Mouse (Mus musculus) Patski (cell line): ENCODE data around the gene Ephb1. TPM values are rescaled to one million over a fixed set of nuclear protein-coding genes. Genes with fewer than 3 reads are reported as not detected.
A peak's percentile ranks its signal among the peaks of the same experiment; 100 is the strongest.

ENCODE experiments used
- ATAC-seq: fragments of 100-300 bp; one replicate; pipeline ENCODE4 v1.8.0; 2021
- CTCF ChIA-PET: fragments of 350-600 bp; sonication (Branson Sonifier 250); formaldehyde crosslinking; loops from one replicate; lab custom pipeline; 2022; ENCODE audit warnings: inconsistent platforms; lab: Charles Lee
- POLR2A ChIA-PET: fragments of 350-600 bp; sonication (Branson Sonifier 250); formaldehyde crosslinking; loops from one replicate; lab custom pipeline; 2022; ENCODE audit warnings: antibody characterized with exemption, inconsistent platforms; lab: Charles Lee
- DNase-seq: peaks from one replicate; pipeline ENCODE4 v3.0.0-alpha.2; 2011; ENCODE audit warnings: low read depth, low spot score
- H3K27me3 ChIP-seq: fragments of 371-371 bp; one replicate; pipeline ENCODE4 v1.5.1; 2021
- CTCF ChIP-seq: fragments of 100-300 bp; IDR thresholded peaks from one replicate; pipeline ENCODE4 v1.5.1; 2021
- in situ Hi-C: fragments of 300-500 bp; cut with MboI; formaldehyde crosslinking; loops from 3 replicates; pipeline ENCODE4 v1.11.1; 2018; ENCODE audit warnings: low pct_unique_long_range_greater_than_20kb, mixed read lengths
- polyA plus RNA-seq: library from polyadenylated mRNA; unstranded; gene quantifications from one replicate; pipeline ENCODE4 v1.2.3, GENCODE M21; 2021

Ephb1 gene
- polyA plus RNA-seq, 1 experiment from 2014 or later: 8.5 TPM

DNA sequence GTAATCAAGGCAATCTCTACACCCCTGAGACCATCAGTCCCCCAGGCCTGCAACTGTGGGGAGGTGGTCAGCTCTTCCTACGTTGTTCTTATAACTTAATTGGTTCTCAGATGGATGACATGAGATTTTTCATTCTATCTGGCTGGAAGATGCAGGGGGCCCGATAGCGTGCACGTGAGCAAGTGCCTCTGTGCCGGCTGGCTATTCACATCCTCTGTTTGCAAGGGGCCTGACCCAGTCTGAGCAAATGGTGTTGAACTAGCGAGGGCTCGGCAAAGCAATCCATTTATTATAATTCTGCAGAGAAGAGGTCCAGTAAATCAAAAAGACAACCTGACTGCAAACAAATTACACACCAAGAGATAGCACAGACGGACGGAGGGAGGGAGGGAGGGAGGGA is 93.0 kb downstream of the Ephb1 start:
- H3K27me3 ChIP-seq: no peaks in the 10 kb centered on the region
- POLR2A ChIA-PET: no interaction called here
- no peak for TF ChIP-seq CTCF
- no peak for DNase-seq
- ATAC-seq: no peak
- CTCF ChIA-PET: no interaction called here
- in situ Hi-C loops: no loop called here

DNA sequence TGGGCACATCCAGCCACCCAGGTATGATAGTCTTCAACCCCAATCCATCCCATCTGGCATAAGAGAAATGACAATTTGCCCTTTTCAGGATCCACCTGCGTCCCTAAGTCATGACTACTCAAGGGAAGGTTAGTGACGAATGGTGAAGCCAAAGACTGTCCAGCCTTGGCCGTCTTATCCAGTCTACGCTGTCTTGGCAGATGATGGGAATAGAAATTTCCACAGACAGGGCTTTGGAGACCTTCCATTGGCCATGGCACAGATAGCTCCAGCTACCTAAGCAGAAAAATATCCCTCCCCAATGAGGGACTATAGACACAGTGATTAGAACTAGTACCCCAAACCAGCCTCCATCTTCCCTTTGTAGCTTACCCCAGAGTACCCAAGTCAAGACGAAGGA is 98.1 kb downstream of the Ephb1 start:
- no peak for ATAC-seq
- H3K27me3 ChIP-seq: no peaks in the 10 kb centered on the region
- POLR2A ChIA-PET: no interaction called here

DNA sequence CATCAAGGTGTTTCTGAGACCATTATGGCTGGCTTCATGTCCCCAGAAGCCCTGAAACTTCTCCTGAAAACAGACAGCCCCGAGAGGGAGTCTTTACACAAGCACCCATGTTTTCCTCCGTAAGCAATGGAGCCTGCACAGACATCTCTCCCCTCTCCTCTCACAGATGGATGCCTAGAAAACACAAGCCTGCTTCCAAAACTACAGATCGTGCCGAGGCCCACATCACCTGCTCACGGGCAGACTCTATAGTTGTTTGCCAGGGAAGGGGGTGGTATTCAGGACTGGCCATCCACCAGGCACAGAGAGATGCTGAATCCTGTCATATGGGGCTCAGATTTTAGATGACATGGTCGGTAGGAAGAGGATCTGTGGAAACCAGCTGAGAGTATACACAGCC is 98.7 kb downstream of the Ephb1 start:
- no peak for ATAC-seq
- in situ Hi-C loops: no loop called here
- no peak for DNase-seq
- no peaks in the 10 kb centered on the region for H3K27me3 ChIP-seq
- POLR2A ChIA-PET: no interaction called here
- CTCF ChIA-PET: interaction anchor here (1.0 kb wide), 1 partner anchor 11 kb away, joined by 3 read pairs; no protein-coding TSS in a partner anchor
- no peak for TF ChIP-seq CTCF

More for the DNA sequence above, 98.1 kb downstream of the Ephb1 start:
- CTCF ChIA-PET: interaction anchor here (1.0 kb wide), 1 partner anchor 11 kb away, joined by 3 read pairs; no protein-coding TSS in a partner anchor
- in situ Hi-C loops: no loop called here
- DNase-seq: no peak
- no peak for TF ChIP-seq CTCF

GRCm38 (mm10) chr9:102249124-102249816 is 105.2 kb downstream of the Ephb1 start:
- DNase-seq (no peak), ATAC-seq (peak; percentile 16)
- CTCF ChIA-PET: interaction anchor here (1.1 to 1.7 kb wide), 4 partner anchors 10 to 27 kb away, joined by 3 to 4 read pairs (median 4); no protein-coding TSS in a partner anchor
- POLR2A ChIA-PET: no interaction called here
- TF ChIP-seq CTCF: no peak
- H3K27me3 ChIP-seq: no peaks in the 10 kb centered on the region
- in situ Hi-C loops: no loop called here

DNA sequence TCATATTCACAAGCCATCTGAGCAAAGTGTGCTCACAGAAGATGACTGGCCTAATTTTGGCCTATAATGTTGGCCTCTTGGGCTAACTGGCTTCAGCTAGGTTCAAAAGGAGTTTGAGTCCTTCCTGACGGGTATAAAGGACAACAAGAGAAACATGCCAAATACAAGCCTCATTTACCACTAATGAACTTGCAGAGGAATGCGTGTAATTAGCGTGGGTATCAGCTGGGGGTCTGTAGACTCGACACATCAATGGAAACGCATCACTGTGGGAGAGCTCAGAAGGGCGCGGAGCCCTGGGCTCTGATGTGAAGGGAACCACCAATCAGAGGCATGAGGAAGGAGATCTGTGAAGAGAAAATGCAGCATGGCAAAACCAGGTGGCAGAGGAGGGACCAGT is 108.9 kb downstream of the Ephb1 start:
- in situ Hi-C loops: no loop called here
- no peak for TF ChIP-seq CTCF
- CTCF ChIA-PET: no interaction called here
- no peaks in the 10 kb centered on the region for H3K27me3 ChIP-seq
- DNase-seq (no peak), ATAC-seq (no peak)
- POLR2A ChIA-PET: no interaction called here

GRCm38 (mm10) chr9:102243296-102243695 is 111.2 kb downstream of the Ephb1 start:
- in situ Hi-C loops: no loop called here
- no peak for TF ChIP-seq CTCF
- ChIA-PET CTCF (no interaction called here), POLR2A (no interaction called here)
- no peak for DNase-seq
- H3K27me3 ChIP-seq: no peaks in the 10 kb centered on the region
- ATAC-seq: no peak

GRCm38 (mm10) chr9:102241546-102241945 is 112.9 kb downstream of the Ephb1 start:
- DNase-seq: no peak
- CTCF ChIA-PET: interaction anchor here (1.0 kb wide), 1 partner anchor 9 kb away, joined by 3 read pairs; no protein-coding TSS in a partner anchor
- H3K27me3 ChIP-seq: no peaks in the 10 kb centered on the region
- in situ Hi-C loops: no loop called here
- POLR2A ChIA-PET: no interaction called here
- TF ChIP-seq CTCF: no peak
- no peak for ATAC-seq

GRCm38 (mm10) chr9:102240215-102240614 is 114.3 kb downstream of the Ephb1 start:
- DNase-seq: no peak
- ATAC-seq: no peak
- ChIA-PET CTCF (interaction anchor here (1.4 kb wide), 1 partner anchor 23 kb away, joined by 3 read pairs; no protein-coding TSS in a partner anchor), POLR2A (no interaction called here)
- no peaks in the 10 kb centered on the region for H3K27me3 ChIP-seq
- no peak for TF ChIP-seq CTCF
- in situ Hi-C loops: no loop called here

- CTCF ChIA-PET: no interaction called here
- H3K27me3 ChIP-seq: no peaks in the 10 kb centered on the region
- ATAC-seq: no peak
- no peak for TF ChIP-seq CTCF
- POLR2A ChIA-PET: no interaction called here
- DNase-seq: no peak
- in situ Hi-C loops: no loop called here
Measured at GRCm38 (mm10) chr9:102235444-102235951, 119.0 kb downstream of the Ephb1 start.

DNA sequence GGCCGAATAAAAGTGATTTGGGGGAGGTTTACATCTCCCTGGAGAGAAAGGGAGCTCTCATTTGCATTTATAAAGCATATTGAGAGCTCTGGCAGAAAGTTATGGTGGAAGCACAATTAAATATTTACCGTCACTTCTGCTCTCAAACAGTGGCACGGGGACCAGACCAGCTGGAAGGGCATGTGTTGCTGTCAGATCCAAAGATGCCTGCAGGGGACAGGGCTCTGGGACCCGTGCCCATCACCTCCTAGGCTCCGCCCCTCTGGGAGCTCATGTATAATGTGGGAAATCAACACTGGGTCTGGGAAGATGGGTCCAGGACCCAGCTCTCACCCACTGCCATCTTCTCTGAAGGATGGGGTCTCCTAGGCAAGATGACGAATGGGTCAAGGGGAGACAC is 123.2 kb downstream of the Ephb1 start:
- in situ Hi-C loops: no loop called here
- POLR2A ChIA-PET: no interaction called here

More for the DNA sequence above, 123.2 kb downstream of the Ephb1 start:
- TF ChIP-seq CTCF: no peak
- DNase-seq (no peak), ATAC-seq (no peak)
- H3K27me3 ChIP-seq: no peaks in the 10 kb centered on the region
- CTCF ChIA-PET: interaction anchor here (0.9 kb wide), 1 partner anchor 11 kb away, joined by 4 read pairs; no protein-coding TSS in a partner anchor
